Mouse (Mus musculus): ENCODE measurements around the gene Szrd1. TPM values are rescaled to one million over a fixed set of nuclear protein-coding genes. Genes with fewer than 3 reads are reported as not detected.

Gene Szrd1
- 10 to 100 TPM; 85.1 to 96.1 TPM for total RNA-seq (2021)

GRCm38 (mm10) chr4:141139116-141139970 lies at the start of gene Szrd1:
TSS of gene Szrd1 (minus strand) at chr4:141139775.
- DNase-seq (ENCODE audit: low spot score): peak; percentile 96
- intact Hi-C loops (cut with DNase I): loop anchor here (5.0 kb wide), 1 partner anchor 62 kb away; the partner anchor contains the start of gene Necap2

GRCm38 (mm10) chr4:141186923-141187836 lies 47.6 kb upstream of the Szrd1 start:
- intact Hi-C loops (cut with DNase I): no loop called here
- no peak for DNase-seq (ENCODE audit: low spot score)

- DNase-seq (ENCODE audit: low spot score): no peak
These were observed 44.9 kb upstream of the Szrd1 start for GRCm38 (mm10) chr4:141184426-141184825.

GRCm38 (mm10) chr4:141183932-141184331 lies 44.4 kb upstream of the Szrd1 start:
- intact Hi-C loops (cut with DNase I): no loop called here
- DNase-seq (ENCODE audit: low spot score): no peak

More at GRCm38 (mm10) chr4:141184426-141184825, 44.9 kb upstream of the Szrd1 start:
- intact Hi-C loops (cut with DNase I): no loop called here

- intact Hi-C loops (cut with DNase I): no loop called here
- DNase-seq (ENCODE audit: low spot score): no peak
These were observed 42.4 kb upstream of the Szrd1 start for GRCm38 (mm10) chr4:141181981-141182380.

GRCm38 (mm10) chr4:141180831-141181230 lies 41.3 kb upstream of the Szrd1 start:
- no peak for DNase-seq (ENCODE audit: low spot score)
- intact Hi-C loops (cut with DNase I): no loop called here

GRCm38 (mm10) chr4:141178500-141178899 lies 38.9 kb upstream of the Szrd1 start:
- DNase-seq (ENCODE audit: low spot score): no peak
- intact Hi-C loops (cut with DNase I): no loop called here

GRCm38 (mm10) chr4:141176328-141176838 lies 36.8 kb upstream of the Szrd1 start:
- DNase-seq (ENCODE audit: low spot score): no peak
- intact Hi-C loops (cut with DNase I): no loop called here

- intact Hi-C loops (cut with DNase I): no loop called here
- DNase-seq (ENCODE audit: low spot score): peak; percentile 7
These were observed 36.2 kb upstream of the Szrd1 start for GRCm38 (mm10) chr4:141175783-141176182.

- intact Hi-C loops (cut with DNase I): no loop called here
- no peak for DNase-seq (ENCODE audit: low spot score)
These were observed 32.5 kb upstream of the Szrd1 start for GRCm38 (mm10) chr4:141172121-141172520.

GRCm38 (mm10) chr4:141167156-141167555 lies 27.6 kb upstream of the Szrd1 start:
- intact Hi-C loops (cut with DNase I): no loop called here

GRCm38 (mm10) chr4:141165744-141166292 lies 26.2 kb upstream of the Szrd1 start:
- intact Hi-C loops (cut with DNase I): no loop called here
- no peak for DNase-seq (ENCODE audit: low spot score)

More at GRCm38 (mm10) chr4:141167156-141167555, 27.6 kb upstream of the Szrd1 start:
- DNase-seq (ENCODE audit: low spot score): no peak

GRCm38 (mm10) chr4:141163729-141164128 lies 24.2 kb upstream of the Szrd1 start:
- no peak for DNase-seq (ENCODE audit: low spot score)
- intact Hi-C loops (cut with DNase I): no loop called here

GRCm38 (mm10) chr4:141161699-141162208 lies 22.2 kb upstream of the Szrd1 start:
- DNase-seq (ENCODE audit: low spot score): no peak
- intact Hi-C loops (cut with DNase I): no loop called here

- no peak for DNase-seq (ENCODE audit: low spot score)
- intact Hi-C loops (cut with DNase I): no loop called here
These were observed 20.6 kb upstream of the Szrd1 start for GRCm38 (mm10) chr4:141160193-141160592.

- no peak for DNase-seq (ENCODE audit: low spot score)
- intact Hi-C loops (cut with DNase I): no loop called here
These were observed 20.1 kb upstream of the Szrd1 start for GRCm38 (mm10) chr4:141159666-141160065.

- intact Hi-C loops (cut with DNase I): no loop called here
- no peak for DNase-seq (ENCODE audit: low spot score)
These were observed 19.5 kb upstream of the Szrd1 start for GRCm38 (mm10) chr4:141159093-141159492.

GRCm38 (mm10) chr4:141158609-141159008 lies 19.0 kb upstream of the Szrd1 start:
- DNase-seq (ENCODE audit: low spot score): no peak
- intact Hi-C loops (cut with DNase I): no loop called here

GRCm38 (mm10) chr4:141157485-141157884 lies 17.9 kb upstream of the Szrd1 start:
- intact Hi-C loops (cut with DNase I): no loop called here
- DNase-seq (ENCODE audit: low spot score): no peak

- intact Hi-C loops (cut with DNase I): no loop called here
- DNase-seq (ENCODE audit: low spot score): no peak
These were observed 9.5 kb upstream of the Szrd1 start for GRCm38 (mm10) chr4:141149116-141149515.
